Mouse (Mus musculus) heart, adult 2 months (tissue): ENCODE measurements around the gene Fen1. TPM values are rescaled to one million over a fixed set of nuclear protein-coding genes. Genes with fewer than 3 reads are reported as not detected.
"Not testable (repeated sequence)": the region's sequence is repeated elsewhere in the genome, so short reads cannot be mapped to it uniquely, and the experiment has no call there.

Source experiments
- DNase-seq, 2 experiments: peaks; one replicate each; pipeline ENCODE4 v3.0.0; 2021
- H3K27ac ChIP-seq: fragments of 200-600 bp; 2 replicates; pipeline ENCODE4 v1.8.1; 2022
- H3K27me3 ChIP-seq: fragments of 200-500 bp; 2 replicates; pipeline ENCODE4 v1.6.1; 2012; ENCODE audit warnings: mild to moderate bottlenecking, low read length, inconsistent platforms, mixed read lengths; ENCODE audit not compliant: control insufficient read depth, insufficient read depth
- H3K36me3 ChIP-seq: fragments of 200-500 bp; 2 replicates; pipeline ENCODE4 v1.6.1; 2012; ENCODE audit warnings: low read length, inconsistent platforms; ENCODE audit not compliant: control insufficient read depth, insufficient read depth
- H3K4me1 ChIP-seq: fragments of 200-500 bp; 2 replicates; pipeline ENCODE4 v1.6.1; 2011; ENCODE audit warnings: low read length; ENCODE audit not compliant: control insufficient read depth, insufficient read depth
- H3K4me3 ChIP-seq: fragments of 200-600 bp; 2 replicates; pipeline ENCODE4 v1.8.1; 2022
- H3K79me2 ChIP-seq: fragments of 200-500 bp; replicated peaks from 2 replicates; pipeline ENCODE4 v1.6.1; 2012; ENCODE audit warnings: mild to moderate bottlenecking, inconsistent platforms, low read length, moderate library complexity, mixed read lengths; ENCODE audit not compliant: control insufficient read depth, insufficient read depth
- H3K9ac ChIP-seq: fragments of 200-500 bp; 2 replicates; pipeline ENCODE4 v1.6.1; 2012; ENCODE audit warnings: low read depth, mild to moderate bottlenecking, control low read depth, inconsistent platforms, low read length, mixed read lengths
- CTCF ChIP-seq: fragments of 200-600 bp; IDR thresholded peaks from 2 replicates; pipeline ENCODE4 v1.8.1; 2022; ENCODE audit warnings: antibody characterized with exemption, mild to moderate bottlenecking, moderate library complexity
- EP300 ChIP-seq: fragments of 200-500 bp; IDR thresholded peaks from 2 replicates; pipeline ENCODE4 v1.6.1; 2011; ENCODE audit warnings: low read depth, low read length, control low read depth; ENCODE audit not compliant: insufficient read depth
- POLR2A ChIP-seq: fragments of 200-500 bp; IDR thresholded peaks from 2 replicates; pipeline ENCODE4 v1.6.1; 2011; ENCODE audit warnings: mild to moderate bottlenecking, low read depth, low read length, control low read depth; ENCODE audit not compliant: insufficient read depth
- WGBS: fragments of 180-500 bp; shearing (Covaris S2); methylation state at CpG from one replicate; pipeline ENCODE4 v1.1.7; 2018; 5-methylcytosine and 5-hydroxymethylcytosine counted together
- intact Hi-C: fragments of 180-260 bp; cut with DNase I; formaldehyde crosslinking; loops from one replicate; pipeline ENCODE4 v1.15.1; 2025
- microRNA-seq, 2 experiments: library from miRNA; unstranded; fragments of <30 nt; microRNA quantifications; one replicate each; pipeline ENCODE4 v1.2.0; 2021
- polyA plus RNA-seq: library from polyadenylated mRNA; depleted of rRNA; stranded (reverse); fragments of >200 nt; gene quantifications from 2 replicates; pipeline ENCODE4 v1.2.3, GENCODE M21; 2012; rRNA removed
- total RNA-seq, 2 experiments: library from RNA; stranded (reverse); gene quantifications; 2 replicates each; pipeline ENCODE4 v1.2.3; 2021

The Fen1 gene
- total and polyA plus RNA-seq, 3 experiments = 2.9 to 4.5 (median 3.7) TPM

DNA sequence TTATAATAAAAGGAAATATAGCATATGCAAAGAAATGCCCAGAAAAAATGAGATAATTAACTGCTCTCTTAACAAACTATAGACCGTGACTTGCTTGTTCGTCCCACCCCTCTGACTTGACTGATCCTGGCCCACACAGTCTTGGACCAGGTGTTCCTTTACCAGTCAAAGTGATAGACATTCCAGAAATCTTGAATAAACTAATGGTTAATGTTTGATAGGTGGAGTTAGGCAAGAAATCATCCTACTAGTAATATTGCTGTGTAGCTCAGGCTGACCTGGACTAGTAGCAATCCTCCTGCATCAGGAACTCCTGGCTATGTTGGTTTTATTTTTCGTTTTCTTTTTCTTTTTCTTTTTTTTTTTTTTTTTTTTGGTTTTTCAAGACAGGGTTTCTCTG, 35.5 kb downstream of the Fen1 start:
- Histone ChIP-seq H3K79me2 (no peaks in the 10 kb centered on the region), H3K9ac (no peak overlapping the region), H3K36me3 (no peaks in the 10 kb centered on the region), H3K4me1 (0 out of 2 replicates have a peak, but pooled peaks cover 2% of the 10 kb centered on the region), H3K27me3 (no peaks in the 10 kb centered on the region), H3K4me3 (no peak overlapping the region), H3K27ac (no peak overlapping the region)
- TF ChIP-seq EP300 = no peak
- no peak for TF ChIP-seq POLR2A
- no peak for TF ChIP-seq CTCF
- no peak for DNase-seq
- 81% methylated on average over 3 of the region's 3 CpGs for WGBS
- intact Hi-C loops = no loop called here

DNA sequence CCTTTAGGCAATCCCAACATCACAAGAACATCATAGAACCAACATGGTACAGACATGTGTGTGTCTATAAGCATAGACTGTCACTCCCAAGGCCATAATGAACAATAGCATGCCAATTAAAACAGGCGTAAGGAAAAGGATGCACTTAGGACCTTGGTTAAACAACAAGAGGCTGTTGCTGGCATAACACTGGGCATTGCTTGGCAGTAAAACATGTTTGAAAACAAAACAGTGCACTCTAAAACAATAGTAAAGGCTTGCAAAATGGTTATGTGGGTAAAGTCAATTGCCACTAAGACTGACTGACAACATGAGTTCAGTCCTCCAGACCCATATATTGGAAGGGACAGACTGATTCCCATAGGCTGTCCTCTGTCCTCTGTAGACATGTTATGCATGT, 36.0 kb downstream of the Fen1 start:
- Histone ChIP-seq H3K79me2 (no peaks in the 10 kb centered on the region), H3K4me1 (no peaks in the 10 kb centered on the region), H3K4me3 (no peak overlapping the region), H3K36me3 (no peaks in the 10 kb centered on the region), H3K9ac (no peak overlapping the region), H3K27me3 (no peaks in the 10 kb centered on the region), H3K27ac (no peak overlapping the region)
- DNase-seq = no peak
- WGBS = 86% methylated on average over 1 of the region's 1 CpGs
- TF ChIP-seq CTCF = no peak
- no peak for TF ChIP-seq POLR2A
- TF ChIP-seq EP300 = no peak
- intact Hi-C loops = no loop called here

DNA sequence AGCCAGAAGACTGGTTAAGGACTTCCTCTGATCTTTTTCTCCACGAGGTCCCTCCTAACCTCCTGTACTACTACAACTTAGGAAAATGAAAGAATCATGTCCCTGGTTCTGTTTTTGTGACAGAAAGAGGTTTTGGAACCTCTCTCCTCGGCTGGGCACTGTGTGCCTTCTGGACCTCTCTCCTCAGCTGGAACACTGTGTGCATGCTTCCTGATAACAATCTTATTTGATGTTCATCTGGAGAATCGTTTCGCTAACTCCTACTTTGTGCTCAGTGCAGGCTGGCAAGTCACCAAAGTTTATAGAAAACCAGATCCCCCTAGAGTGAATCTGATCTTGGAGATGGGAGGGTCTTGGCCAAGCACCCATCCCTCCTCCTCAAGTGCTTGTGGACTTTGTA, 36.9 kb downstream of the Fen1 start:
- no peak overlapping the region for H3K9ac ChIP-seq
- intact Hi-C loops = no loop called here
- no peak for DNase-seq
- WGBS = 49% methylated on average over 4 of the region's 4 CpGs
- no peak overlapping the region for H3K27ac ChIP-seq
- H3K79me2 ChIP-seq = no peaks in the 10 kb centered on the region
- no peaks in the 10 kb centered on the region for H3K36me3 ChIP-seq
- TF ChIP-seq CTCF (no peak), POLR2A (no peak), EP300 (no peak)
- H3K27me3 ChIP-seq = no peaks in the 10 kb centered on the region
- no peaks in the 10 kb centered on the region for H3K4me1 ChIP-seq
- no peak overlapping the region for H3K4me3 ChIP-seq

DNA sequence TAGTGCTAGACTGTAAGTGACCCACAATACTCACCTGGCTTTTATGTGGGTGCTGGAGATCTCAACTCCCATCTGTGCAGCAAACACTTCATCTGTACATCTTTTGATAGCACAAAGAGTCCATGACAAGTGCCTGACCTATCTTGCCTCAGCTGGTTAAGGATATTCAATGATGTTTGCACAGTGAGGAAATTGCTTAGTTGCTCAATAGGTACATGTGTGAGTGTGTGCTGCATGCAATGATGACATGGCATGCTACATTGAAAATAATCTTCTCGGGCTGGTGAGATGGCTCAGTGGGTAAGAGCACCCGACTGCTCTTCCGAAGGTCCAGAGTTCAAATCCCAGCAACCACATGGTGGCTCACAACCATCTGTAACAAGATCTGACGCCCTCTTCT, 38.0 kb downstream of the Fen1 start:
- H3K4me3 ChIP-seq, H3K9ac ChIP-seq, H3K36me3 ChIP-seq, H3K4me1 ChIP-seq, DNase-seq, H3K27ac ChIP-seq, intact Hi-C loops, H3K79me2 ChIP-seq, H3K27me3 ChIP-seq: not testable (repeated sequence)
- WGBS = 79% methylated on average over 4 of the region's 4 CpGs

DNA sequence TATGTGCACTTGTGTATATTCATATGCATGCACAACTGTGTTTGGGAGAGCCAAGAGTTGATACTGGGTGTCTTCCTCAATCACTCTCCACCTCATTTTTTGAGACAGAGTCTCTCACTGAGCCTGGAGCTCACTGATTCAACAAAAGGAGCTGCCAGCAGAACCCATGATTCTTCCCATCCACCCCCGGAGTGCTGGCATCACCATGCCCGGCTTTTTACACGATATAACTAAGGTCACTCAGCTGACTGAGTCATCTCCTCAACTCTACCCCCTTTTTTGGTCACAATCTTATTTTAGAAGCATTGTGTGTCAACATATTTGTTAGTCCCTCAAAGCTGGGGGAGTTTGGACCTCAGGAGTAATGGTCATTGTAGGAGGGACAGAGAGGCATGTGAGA, 40.1 kb downstream of the Fen1 start:
- H3K27ac ChIP-seq = no peak overlapping the region
- no peaks in the 10 kb centered on the region for H3K79me2 ChIP-seq
- 62% methylated on average over 3 of the region's 3 CpGs for WGBS
- H3K9ac ChIP-seq = no peak overlapping the region
- no peak overlapping the region for H3K4me3 ChIP-seq
- TF ChIP-seq CTCF (no peak), EP300 (no peak), POLR2A (no peak)
- no peak for DNase-seq
- H3K4me1 ChIP-seq = no peaks in the 10 kb centered on the region
- no peaks in the 10 kb centered on the region for H3K27me3 ChIP-seq
- intact Hi-C loops = no loop called here
- no peaks in the 10 kb centered on the region for H3K36me3 ChIP-seq

DNA sequence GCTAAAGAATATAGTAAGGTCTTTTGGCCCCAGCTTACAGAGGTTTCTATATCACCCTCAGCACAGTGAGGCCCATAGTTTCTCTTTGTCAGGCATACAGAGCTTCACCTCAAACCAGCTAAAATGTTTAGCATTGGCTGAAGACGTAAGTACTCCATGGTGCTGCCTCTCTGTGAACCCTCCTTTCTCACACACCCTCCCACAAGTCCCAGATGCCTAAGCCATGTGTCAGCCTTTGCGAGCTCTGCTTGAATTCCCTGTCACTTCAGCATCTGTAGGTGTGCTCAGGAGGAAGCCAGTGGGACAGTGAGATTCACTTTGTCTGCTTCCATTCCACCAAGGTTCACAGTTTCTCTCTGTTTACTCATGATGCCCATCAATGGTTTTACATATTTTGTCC, 46.2 kb downstream of the Fen1 start:
- no peak overlapping the region for H3K9ac ChIP-seq
- no peaks in the 10 kb centered on the region for H3K27me3 ChIP-seq
- H3K79me2 ChIP-seq = no peaks in the 10 kb centered on the region
- H3K4me3 ChIP-seq = no peak overlapping the region
- no peak overlapping the region for H3K27ac ChIP-seq
- no peaks in the 10 kb centered on the region for H3K36me3 ChIP-seq
- DNase-seq = no peak
- TF ChIP-seq POLR2A = no peak
- TF ChIP-seq EP300 = no peak
- no peak for TF ChIP-seq CTCF
- H3K4me1 ChIP-seq = no peaks in the 10 kb centered on the region
- WGBS = 56% methylated on average over 2 of the region's 2 CpGs
- intact Hi-C loops = no loop called here

DNA sequence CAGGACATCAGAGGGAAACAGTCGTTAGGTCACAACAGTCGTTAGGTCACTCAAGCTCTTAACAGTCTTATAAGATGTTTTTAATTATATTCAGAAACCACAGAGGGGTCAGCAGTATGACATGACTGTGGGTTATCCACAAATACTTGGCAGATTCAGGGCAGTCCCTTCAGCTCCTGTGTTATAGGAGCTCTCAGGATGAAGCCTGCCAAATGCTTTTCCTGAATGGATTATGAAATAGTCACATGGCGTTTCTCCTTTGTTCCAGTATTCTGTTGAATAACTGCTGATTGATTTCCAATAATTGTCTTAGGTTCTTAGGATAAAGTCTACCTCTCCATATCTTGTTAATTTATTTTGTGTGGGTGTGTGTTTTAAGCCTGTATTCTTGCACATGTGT, 54.8 kb downstream of the Fen1 start:
- 26% methylated on average over 3 of the region's 3 CpGs for WGBS
- DNase-seq = no peak
- Histone ChIP-seq H3K79me2 (no peaks in the 10 kb centered on the region), H3K27ac (no peak overlapping the region; the same call in 1 of the 2 replicates), H3K4me3 (no peak overlapping the region), H3K36me3 (no peaks in the 10 kb centered on the region), H3K4me1 (peaks cover 1% of the 10 kb centered on the region; the same call in 1 of the 2 replicates), H3K27me3 (no peaks in the 10 kb centered on the region), H3K9ac (no peak overlapping the region)
- TF ChIP-seq POLR2A (no peak), EP300 (no peak), CTCF (no peak)
- intact Hi-C loops = no loop called here

Small RNA genes lying within 50 kb of the gene (microRNA-seq; reads per million reads assigned to microRNA genes)
- gene Mir6993 = 0 reads per million in 2 experiments

Other genes with a start within 250 kb of the Fen1 start
- 1,000 to 10,000 TPM; 2,956 to 3,430 TPM for gene Fth1, start 223.6 kb downstream of the Fen1 start, total RNA-seq
- gene Fth1, start 223.6 kb downstream of the Fen1 start, polyA plus RNA-seq = 2,611 and 2,797 TPM in 2 replicates
- gene Best1, start 202.5 kb downstream of the Fen1 start, total RNA-seq = under 1 TPM; 0.10 to 0.11 TPM
- 0.45 and 0.47 TPM in 2 replicates for gene Best1, start 202.5 kb downstream of the Fen1 start, polyA plus RNA-seq
- 1 to 10 TPM; 5.9 to 6.5 TPM for gene Rab3il1, start 202.5 kb downstream of the Fen1 start, total RNA-seq
- gene Rab3il1, start 202.5 kb downstream of the Fen1 start, polyA plus RNA-seq = 11.1 and 14.2 TPM in 2 replicates
- 10 to 100 TPM; 29.7 to 33.7 TPM for gene Fads3, start 162.6 kb downstream of the Fen1 start, total RNA-seq
- gene Fads3, start 162.6 kb downstream of the Fen1 start, polyA plus RNA-seq = 104 and 135 TPM in 2 replicates
- 1 to 10 TPM; 5.3 to 6.3 TPM for gene Fads2, start 102.4 kb downstream of the Fen1 start, total RNA-seq
- 13.3 and 15.5 TPM in 2 replicates for gene Fads2, start 102.4 kb downstream of the Fen1 start, polyA plus RNA-seq
- gene Fads1, start 21.3 kb downstream of the Fen1 start, total RNA-seq = 10 to 100 TPM; 24.2 to 25.3 TPM
- 14.6 and 16.2 TPM in 2 replicates for gene Fads1, start 21.3 kb downstream of the Fen1 start, polyA plus RNA-seq
- 100 to 1,000 TPM; 154 to 181 TPM for gene Tmem258, start 155 bp downstream of the Fen1 start, total RNA-seq
- gene Tmem258, start 155 bp downstream of the Fen1 start, polyA plus RNA-seq = 200 and 205 TPM in 2 replicates
- gene Myrf, start 36.6 kb upstream of the Fen1 start, total RNA-seq = 1 to 10 TPM; 3.9 to 4.7 TPM
- 6.0 and 6.5 TPM in 2 replicates for gene Myrf, start 36.6 kb upstream of the Fen1 start, polyA plus RNA-seq
- 1 to 10 TPM; 2.5 to 3.3 TPM for gene Dagla, start 100.7 kb upstream of the Fen1 start, total RNA-seq
- 4.8 and 5.7 TPM in 2 replicates for gene Dagla, start 100.7 kb upstream of the Fen1 start, polyA plus RNA-seq
- 10 to 100 TPM; 35.7 to 38.6 TPM for gene Syt7, start 184.9 kb upstream of the Fen1 start, total RNA-seq
- gene Syt7, start 184.9 kb upstream of the Fen1 start, polyA plus RNA-seq = 17.6 and 20.1 TPM in 2 replicates